Mouse (Mus musculus): ENCODE measurements around the gene Bahd1. TPM values are rescaled to one million over a fixed set of nuclear protein-coding genes. Genes with fewer than 3 reads are reported as not detected.

The Bahd1 gene
- polyA plus RNA-seq (2014; fragmentation: Illumina TruSeq; extraction: RNeasy Lipid Tissue Mini Kit (QIAGEN cat#74804); ENCODE audit: low read depth, low replicate concordance): 1.6 TPM

DNA sequence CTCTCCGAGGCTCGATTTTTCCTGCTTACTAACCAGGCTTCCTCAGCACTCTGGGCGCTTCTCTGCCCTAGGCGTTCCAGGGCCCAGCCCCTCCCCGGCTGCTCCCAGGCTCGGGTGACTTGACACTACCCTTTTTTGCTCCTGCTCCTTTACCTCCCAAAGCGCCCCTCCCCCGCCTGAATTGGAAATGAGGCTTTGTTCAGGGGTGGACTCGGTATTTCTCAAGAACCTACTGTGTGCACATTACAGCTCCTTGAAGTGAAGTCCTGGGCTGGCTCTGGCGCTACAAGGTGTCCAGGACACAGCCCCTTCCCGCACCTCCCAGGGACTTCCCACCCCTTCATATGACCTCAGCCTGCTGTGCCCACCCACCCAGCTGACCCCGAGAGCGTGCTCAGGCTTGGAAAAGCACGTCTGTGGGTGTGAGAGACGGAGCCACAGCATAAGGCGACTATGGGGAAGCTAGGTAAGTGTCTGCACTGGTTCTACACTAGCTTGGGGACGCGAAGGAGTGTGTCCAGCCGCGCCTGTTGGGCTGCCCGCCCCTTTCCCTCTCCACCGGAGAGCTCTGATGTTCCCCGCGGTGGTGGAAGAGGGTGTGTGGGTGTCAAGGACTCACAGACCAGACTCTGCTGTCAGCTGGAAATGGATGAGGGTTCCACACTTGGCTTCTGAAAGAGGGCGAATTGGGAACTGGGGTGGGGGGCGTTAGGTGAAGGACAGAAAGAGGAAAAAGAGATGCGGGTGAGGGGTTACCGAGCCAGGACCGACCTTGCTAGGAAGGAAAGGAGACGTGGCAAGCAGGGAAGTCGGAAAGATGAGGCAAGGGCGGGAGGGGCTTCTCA lies at the start of gene Bahd1:
Bahd1 (plus strand) TSS at position 397 of the 845 bp plus-strand sequence.

GRCm38 (mm10) chr2:118861454-118862339 lies 38.5 kb upstream of the Bahd1 start, which contains the start of gene Ivd:
Gene Ivd, plus strand, starts transcription at chr2:118861954.

GRCm38 (mm10) chr2:118926361-118926997 lies 26.3 kb downstream of the Bahd1 start, which contains the start of gene Chst14:
Gene Chst14, plus strand, starts transcription at chr2:118926496.

Other genes starting within 250 kb of the Bahd1 start
- gene Pak6, start 237.1 kb upstream of the Bahd1 start, polyA plus RNA-seq (2014; fragmentation: Illumina TruSeq; extraction: RNeasy Lipid Tissue Mini Kit (QIAGEN cat#74804); ENCODE audit: low read depth, low replicate concordance): not detected
- gene Ankrd63, start 196.4 kb upstream of the Bahd1 start, polyA plus RNA-seq (2014; fragmentation: Illumina TruSeq; extraction: RNeasy Lipid Tissue Mini Kit (QIAGEN cat#74804); ENCODE audit: low read depth, low replicate concordance): not detected
- gene Plcb2, start 171.9 kb upstream of the Bahd1 start, polyA plus RNA-seq (2014; fragmentation: Illumina TruSeq; extraction: RNeasy Lipid Tissue Mini Kit (QIAGEN cat#74804); ENCODE audit: low read depth, low replicate concordance): 0.24 TPM
- gene Inafm2, start 154.6 kb upstream of the Bahd1 start, polyA plus RNA-seq (2014; fragmentation: Illumina TruSeq; extraction: RNeasy Lipid Tissue Mini Kit (QIAGEN cat#74804); ENCODE audit: low read depth, low replicate concordance): 7.7 TPM
- gene Ccdc9b, start 137.7 kb upstream of the Bahd1 start, polyA plus RNA-seq (2014; fragmentation: Illumina TruSeq; extraction: RNeasy Lipid Tissue Mini Kit (QIAGEN cat#74804); ENCODE audit: low read depth, low replicate concordance): 0.50 TPM
- not detected for gene Phgr1, start 127.6 kb upstream of the Bahd1 start, polyA plus RNA-seq (2014; fragmentation: Illumina TruSeq; extraction: RNeasy Lipid Tissue Mini Kit (QIAGEN cat#74804); ENCODE audit: low read depth, low replicate concordance)
- 1.1 TPM for gene Disp2, start 120.7 kb upstream of the Bahd1 start, polyA plus RNA-seq (2014; fragmentation: Illumina TruSeq; extraction: RNeasy Lipid Tissue Mini Kit (QIAGEN cat#74804); ENCODE audit: low read depth, low replicate concordance)
- gene Knstrn, start 86.4 kb upstream of the Bahd1 start, polyA plus RNA-seq (2014; fragmentation: Illumina TruSeq; extraction: RNeasy Lipid Tissue Mini Kit (QIAGEN cat#74804); ENCODE audit: low read depth, low replicate concordance): 0.50 TPM
- gene Ivd, start 38.4 kb upstream of the Bahd1 start, polyA plus RNA-seq (2014; fragmentation: Illumina TruSeq; extraction: RNeasy Lipid Tissue Mini Kit (QIAGEN cat#74804); ENCODE audit: low read depth, low replicate concordance): 81.8 TPM
- 0.26 TPM for gene Chst14, start 26.1 kb downstream of the Bahd1 start, polyA plus RNA-seq (2014; fragmentation: Illumina TruSeq; extraction: RNeasy Lipid Tissue Mini Kit (QIAGEN cat#74804); ENCODE audit: low read depth, low replicate concordance)
- gene Ccdc32, start 129.0 kb downstream of the Bahd1 start, polyA plus RNA-seq (2014; fragmentation: Illumina TruSeq; extraction: RNeasy Lipid Tissue Mini Kit (QIAGEN cat#74804); ENCODE audit: low read depth, low replicate concordance): 4.5 TPM
- 1.0 TPM for gene Rpusd2, start 134.4 kb downstream of the Bahd1 start, polyA plus RNA-seq (2014; fragmentation: Illumina TruSeq; extraction: RNeasy Lipid Tissue Mini Kit (QIAGEN cat#74804); ENCODE audit: low read depth, low replicate concordance)
- gene Knl1, start 146.7 kb downstream of the Bahd1 start, polyA plus RNA-seq (2014; fragmentation: Illumina TruSeq; extraction: RNeasy Lipid Tissue Mini Kit (QIAGEN cat#74804); ENCODE audit: low read depth, low replicate concordance): 0.08 TPM
- gene Rad51, start 212.4 kb downstream of the Bahd1 start, polyA plus RNA-seq (2014; fragmentation: Illumina TruSeq; extraction: RNeasy Lipid Tissue Mini Kit (QIAGEN cat#74804); ENCODE audit: low read depth, low replicate concordance): 0.32 TPM

Data from liver, adult 10 weeks (tissue).